Mouse (Mus musculus): ENCODE data around the gene Gm37240. TPM values are rescaled to one million over a fixed set of nuclear protein-coding genes. Genes with fewer than 3 reads are reported as not detected.

The Gm37240 gene
- polyA plus RNA-seq, 1 experiment: not detected

DNA sequence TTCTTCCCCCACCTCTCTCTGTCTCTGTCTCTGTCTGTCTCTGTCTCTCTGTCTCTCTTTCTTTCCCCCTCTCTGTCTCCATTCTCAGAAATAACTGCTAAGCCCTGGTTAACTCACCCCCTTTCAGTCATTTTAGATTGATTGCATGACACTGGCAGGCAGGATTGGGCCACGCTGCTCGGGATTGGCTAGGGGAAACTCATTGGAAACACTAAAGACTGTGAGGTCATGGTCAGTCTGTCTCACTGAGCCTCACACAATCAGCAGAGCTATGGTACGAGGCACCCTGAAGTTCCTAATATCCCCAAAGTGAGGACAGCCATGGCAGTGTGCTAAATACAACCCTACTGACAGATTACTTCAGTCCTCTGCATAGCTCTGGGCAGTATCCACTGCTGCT lies 650.8 kb downstream of the Gm37240 start:
- TF ChIP-seq CTCF (IDR thresholded peaks at IDR 0.05; ENCODE audit: insufficient read depth, low read depth, low read length) (no peak), POLR2A (IDR thresholded peaks at IDR 0.05; ENCODE audit: insufficient read depth, low read depth, low read length) (no peak)
- 82% methylated on average over 3 of the region's 3 CpGs for WGBS
- Histone ChIP-seq H3K27ac (ENCODE audit: insufficient read depth, low read depth, low read length) (no peak overlapping the region), H3K4me1 (ENCODE audit: control insufficient read depth, insufficient read depth, low read length) (no peaks in the 10 kb centered on the region), H3K4me3 (ENCODE audit: insufficient read depth, low read depth, low read length) (no peak overlapping the region)

DNA sequence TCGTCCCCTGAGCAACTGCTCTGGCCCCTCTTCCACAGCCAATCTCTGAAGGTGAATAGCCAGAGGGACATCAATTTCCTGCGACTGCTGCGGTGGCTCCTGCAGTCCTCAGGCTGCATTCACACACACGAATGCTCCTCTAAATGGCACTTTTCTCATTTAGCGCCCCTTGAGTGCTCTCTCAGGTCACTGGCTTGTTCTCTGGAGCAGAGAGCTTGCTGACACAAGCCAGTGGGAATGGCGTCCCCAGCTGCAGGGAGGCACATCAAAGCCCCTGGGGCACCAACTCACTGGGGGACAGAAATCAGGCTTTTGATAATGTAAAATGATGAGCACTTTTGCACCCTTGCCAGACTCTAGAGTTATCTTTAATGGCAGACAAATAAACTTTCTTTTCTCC lies 654.5 kb downstream of the Gm37240 start:
- H3K4me1 ChIP-seq (ENCODE audit: control insufficient read depth, insufficient read depth, low read length): no peaks in the 10 kb centered on the region
- 72% methylated on average over 6 of the region's 6 CpGs for WGBS
- TF ChIP-seq POLR2A (IDR thresholded peaks at IDR 0.05; ENCODE audit: insufficient read depth, low read depth, low read length) (no peak), CTCF (IDR thresholded peaks at IDR 0.05; ENCODE audit: insufficient read depth, low read depth, low read length) (no peak)
- H3K27ac ChIP-seq (ENCODE audit: insufficient read depth, low read depth, low read length): no peak overlapping the region
- no peak overlapping the region for H3K4me3 ChIP-seq (ENCODE audit: insufficient read depth, low read depth, low read length)

DNA sequence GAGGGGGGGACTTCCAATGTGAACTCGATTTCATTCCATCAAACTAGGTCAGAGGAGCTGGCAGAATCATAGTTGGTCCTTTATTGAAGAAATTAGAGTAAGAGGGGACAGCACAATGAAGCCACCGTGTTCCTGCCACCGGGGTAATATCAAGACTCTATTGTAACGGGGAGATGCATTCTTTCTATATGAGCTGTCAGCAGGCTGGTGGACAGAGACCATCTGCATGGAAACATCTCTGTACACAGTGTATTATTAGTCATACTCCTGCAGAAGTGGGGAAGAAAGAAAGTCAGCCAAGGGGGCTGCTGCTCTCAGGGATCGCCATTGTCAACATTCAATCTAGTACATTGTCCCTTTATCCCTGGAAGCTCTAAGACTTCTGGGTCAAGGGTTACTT lies 665.3 kb downstream of the Gm37240 start:
- TF ChIP-seq POLR2A (IDR thresholded peaks at IDR 0.05; ENCODE audit: insufficient read depth, low read depth, low read length): no peak
- no peak for TF ChIP-seq CTCF (IDR thresholded peaks at IDR 0.05; ENCODE audit: insufficient read depth, low read depth, low read length)
- Histone ChIP-seq H3K4me1 (ENCODE audit: control insufficient read depth, insufficient read depth, low read length) (peaks cover 2% of the 10 kb centered on the region), H3K4me3 (ENCODE audit: insufficient read depth, low read depth, low read length) (no peak overlapping the region), H3K27ac (ENCODE audit: insufficient read depth, low read depth, low read length) (no peak overlapping the region)
- WGBS: 71% methylated on average over 5 of the region's 5 CpGs

DNA sequence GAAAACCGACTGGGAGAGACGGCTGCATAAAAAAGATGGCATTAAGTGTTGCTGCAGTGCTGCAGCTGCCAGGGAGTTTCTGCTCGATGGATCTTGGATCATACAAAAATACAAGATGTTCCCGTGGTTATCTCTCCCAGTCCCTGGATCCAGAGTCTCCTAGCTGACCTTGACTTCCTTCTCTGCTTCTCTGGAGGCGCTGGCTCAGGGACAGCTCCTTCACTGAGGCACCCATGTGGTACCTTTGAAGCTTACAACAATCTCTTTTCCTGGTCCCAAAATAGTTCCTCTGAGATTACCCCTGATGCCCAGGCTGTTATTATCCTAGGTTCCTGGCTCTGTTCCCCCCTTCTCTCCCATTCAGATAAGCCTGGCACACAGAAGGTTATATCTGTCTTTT lies 672.4 kb downstream of the Gm37240 start:
- WGBS: 50% methylated on average over 5 of the region's 5 CpGs
- Histone ChIP-seq H3K4me1 (ENCODE audit: control insufficient read depth, insufficient read depth, low read length) (peaks cover 10% of the 10 kb centered on the region), H3K4me3 (ENCODE audit: insufficient read depth, low read depth, low read length) (no peak overlapping the region), H3K27ac (ENCODE audit: insufficient read depth, low read depth, low read length) (peak overlapping the region; percentile 87)
- TF ChIP-seq CTCF (IDR thresholded peaks at IDR 0.05; ENCODE audit: insufficient read depth, low read depth, low read length) (no peak), POLR2A (IDR thresholded peaks at IDR 0.05; ENCODE audit: insufficient read depth, low read depth, low read length) (no peak)

DNA sequence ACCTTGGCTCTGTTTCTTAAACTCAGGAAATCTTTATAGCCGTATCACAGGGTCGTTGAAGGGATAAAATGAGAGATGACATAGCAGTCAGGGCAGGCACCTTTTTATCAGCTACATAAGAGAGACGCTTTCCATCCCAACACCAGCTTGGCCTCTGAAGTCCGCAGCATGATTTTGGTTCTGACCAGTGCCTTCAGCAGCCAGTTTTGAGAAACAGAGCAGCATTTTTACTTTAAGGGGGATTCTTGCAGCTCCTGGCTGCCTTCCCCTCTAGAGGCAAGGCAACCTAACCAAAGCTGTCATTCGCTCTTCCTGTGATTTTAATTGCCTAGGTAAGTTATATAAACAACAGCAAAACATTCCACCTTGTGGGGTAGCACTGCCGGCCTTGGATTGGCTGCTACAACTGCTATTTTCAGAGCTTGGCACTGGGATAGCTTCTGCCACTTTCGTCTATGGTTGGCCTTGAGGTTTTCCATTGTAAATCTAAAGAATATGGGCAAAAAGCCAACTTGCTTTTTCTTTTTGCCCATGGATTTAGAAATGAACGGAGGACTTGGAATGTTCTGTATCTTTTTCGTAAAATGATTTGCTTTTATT lies 674.5 kb downstream of the Gm37240 start:
- Histone ChIP-seq H3K4me1 (ENCODE audit: control insufficient read depth, insufficient read depth, low read length) (peaks cover 7% of the 10 kb centered on the region), H3K4me3 (ENCODE audit: insufficient read depth, low read depth, low read length) (no peak overlapping the region), H3K27ac (ENCODE audit: insufficient read depth, low read depth, low read length) (no peak overlapping the region)
- 74% methylated on average over 9 of the region's 9 CpGs for WGBS
- no peak for TF ChIP-seq CTCF (IDR thresholded peaks at IDR 0.05; ENCODE audit: insufficient read depth, low read depth, low read length)
- no peak for TF ChIP-seq POLR2A (IDR thresholded peaks at IDR 0.05; ENCODE audit: insufficient read depth, low read depth, low read length)

DNA sequence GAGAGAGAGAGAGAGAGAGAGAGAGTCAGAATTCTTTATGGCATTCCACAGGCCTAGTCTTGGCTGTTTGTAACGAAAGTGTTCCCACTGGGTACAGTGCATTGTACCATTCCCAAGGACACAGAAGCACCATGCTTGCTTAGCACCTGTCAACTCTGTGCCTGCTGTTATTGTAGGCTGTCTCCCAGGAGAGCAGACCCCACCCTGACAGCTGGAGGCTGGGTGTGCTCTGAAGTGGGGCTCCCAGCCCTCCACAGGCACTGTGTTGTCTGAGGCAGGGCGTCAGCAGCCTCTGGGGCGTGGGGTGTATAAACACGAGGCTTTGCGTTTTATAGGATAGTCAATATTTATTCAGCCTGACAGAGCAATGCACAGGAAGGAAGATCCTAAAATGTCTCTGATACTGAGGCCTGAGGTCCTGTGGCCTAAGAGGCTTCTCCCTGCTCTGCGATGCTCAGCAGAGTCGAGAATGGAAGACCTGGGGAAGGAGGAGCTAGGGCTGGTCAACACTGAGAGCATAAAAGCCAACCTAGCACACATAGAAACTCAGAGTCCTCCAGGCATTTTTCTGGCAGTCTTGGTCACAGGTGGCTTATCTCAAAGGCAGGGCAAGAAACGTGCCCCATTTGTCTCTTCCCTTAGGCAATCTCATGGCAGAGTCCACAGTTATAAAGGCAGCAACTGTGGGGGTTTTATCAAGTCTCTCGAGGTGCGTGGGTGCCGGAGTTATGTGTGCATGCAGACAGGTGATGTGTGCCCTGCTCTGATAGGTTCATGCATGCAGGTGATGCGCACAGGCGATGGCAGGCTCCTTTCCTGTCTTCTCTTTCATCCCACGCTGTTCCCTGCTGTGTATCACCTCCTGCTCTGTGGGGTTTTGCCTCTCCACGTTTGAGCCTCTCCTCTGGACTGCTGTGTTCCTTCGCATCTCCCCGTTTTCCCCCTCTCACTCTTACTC lies 677.2 kb downstream of the Gm37240 start:
- H3K4me1 ChIP-seq (ENCODE audit: control insufficient read depth, insufficient read depth, low read length): peaks cover 5% of the 10 kb centered on the region
- H3K4me3 ChIP-seq (ENCODE audit: insufficient read depth, low read depth, low read length): no peak overlapping the region
- TF ChIP-seq POLR2A (IDR thresholded peaks at IDR 0.05; ENCODE audit: insufficient read depth, low read depth, low read length): no peak
- TF ChIP-seq CTCF (IDR thresholded peaks at IDR 0.05; ENCODE audit: insufficient read depth, low read depth, low read length): no peak
- WGBS: 83% methylated on average over 17 of the region's 17 CpGs
- no peak overlapping the region for H3K27ac ChIP-seq (ENCODE audit: insufficient read depth, low read depth, low read length)

DNA sequence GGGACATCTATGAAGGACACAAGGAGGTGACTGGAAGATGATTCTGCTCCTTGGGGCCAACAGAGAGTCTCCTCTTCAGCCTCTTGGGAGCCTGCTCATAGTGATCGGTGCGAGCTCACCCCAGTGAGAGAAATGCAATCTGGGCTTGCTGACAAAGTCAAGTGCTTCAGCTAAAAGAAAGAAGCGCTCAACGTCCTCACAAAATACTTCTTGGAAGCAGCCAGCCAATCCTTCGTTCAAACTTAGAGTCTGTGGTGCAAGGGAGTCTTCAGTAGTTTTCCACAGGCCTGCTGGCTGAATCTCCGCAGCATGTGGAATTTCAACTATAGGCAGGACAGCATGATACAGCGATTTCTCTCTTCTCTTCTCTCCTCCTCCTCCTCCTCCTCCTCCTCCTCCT lies 680.8 kb downstream of the Gm37240 start:
- no peak overlapping the region for H3K27ac ChIP-seq (ENCODE audit: insufficient read depth, low read depth, low read length)
- no peak overlapping the region for H3K4me3 ChIP-seq (ENCODE audit: insufficient read depth, low read depth, low read length)
- WGBS: 75% methylated on average over 7 of the region's 7 CpGs
- no peaks in the 10 kb centered on the region for H3K4me1 ChIP-seq (ENCODE audit: control insufficient read depth, insufficient read depth, low read length)
- TF ChIP-seq CTCF (IDR thresholded peaks at IDR 0.05; ENCODE audit: insufficient read depth, low read depth, low read length) (no peak), POLR2A (IDR thresholded peaks at IDR 0.05; ENCODE audit: insufficient read depth, low read depth, low read length) (no peak)

DNA sequence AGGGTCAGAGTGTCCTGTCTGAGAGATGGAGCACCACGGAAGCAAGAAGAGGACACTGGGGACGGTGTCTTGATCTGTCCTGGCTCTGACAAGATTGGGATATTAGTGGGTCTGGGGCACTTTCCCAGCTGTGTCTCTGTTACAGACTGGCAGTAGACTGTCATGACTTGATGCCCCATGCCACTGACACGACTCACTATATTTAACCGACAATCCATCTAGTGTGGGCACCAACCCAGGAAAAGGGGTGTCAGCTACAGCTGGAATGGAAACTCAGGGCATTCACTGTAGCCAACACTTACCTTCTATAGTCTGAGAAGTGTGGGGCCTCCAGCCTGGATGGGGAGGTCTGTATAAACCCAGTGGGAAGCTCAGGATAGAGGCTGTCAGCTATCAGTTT lies 681.4 kb downstream of the Gm37240 start:
- no peak overlapping the region for H3K4me3 ChIP-seq (ENCODE audit: insufficient read depth, low read depth, low read length)
- H3K27ac ChIP-seq (ENCODE audit: insufficient read depth, low read depth, low read length): no peak overlapping the region
- WGBS: 88% methylated on average over 4 of the region's 4 CpGs
- no peaks in the 10 kb centered on the region for H3K4me1 ChIP-seq (ENCODE audit: control insufficient read depth, insufficient read depth, low read length)
- no peak for TF ChIP-seq POLR2A (IDR thresholded peaks at IDR 0.05; ENCODE audit: insufficient read depth, low read depth, low read length)
- no peak for TF ChIP-seq CTCF (IDR thresholded peaks at IDR 0.05; ENCODE audit: insufficient read depth, low read depth, low read length)

DNA sequence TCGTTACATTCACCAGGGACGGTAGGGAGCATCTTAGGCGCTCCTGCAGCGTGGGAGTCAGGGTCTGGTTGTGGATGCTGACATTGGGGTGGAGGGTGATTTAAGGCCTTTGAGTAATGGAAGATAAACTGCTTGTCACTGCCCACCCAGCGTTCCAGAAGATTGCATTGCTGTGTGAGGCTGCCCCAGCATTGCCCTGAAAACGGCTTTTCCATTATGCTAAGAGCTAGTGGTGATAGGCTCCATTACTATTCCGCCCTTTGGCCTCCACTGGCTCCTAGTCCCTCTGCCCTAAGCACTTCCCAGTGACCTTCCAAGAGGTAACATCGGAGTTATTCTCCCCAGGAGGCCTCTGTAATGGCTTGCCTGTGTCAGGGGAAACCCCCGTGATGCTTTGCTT lies 683.7 kb downstream of the Gm37240 start:
- 89% methylated on average over 9 of the region's 9 CpGs for WGBS
- no peak overlapping the region for H3K4me3 ChIP-seq (ENCODE audit: insufficient read depth, low read depth, low read length)
- no peak overlapping the region for H3K27ac ChIP-seq (ENCODE audit: insufficient read depth, low read depth, low read length)
- TF ChIP-seq POLR2A (IDR thresholded peaks at IDR 0.05; ENCODE audit: insufficient read depth, low read depth, low read length) (no peak), CTCF (IDR thresholded peaks at IDR 0.05; ENCODE audit: insufficient read depth, low read depth, low read length) (no peak)
- no peaks in the 10 kb centered on the region for H3K4me1 ChIP-seq (ENCODE audit: control insufficient read depth, insufficient read depth, low read length)

All from olfactory bulb, adult 2 months (tissue).